Mouse (Mus musculus) layer of hippocampus, adult 8-10 months (tissue): Measurements from ENCODE around the gene Baz1b. TPM values are rescaled to one million over a fixed set of nuclear protein-coding genes. Genes with fewer than 3 reads are reported as not detected.
A peak's percentile ranks its signal among the peaks of the same experiment; 100 is the strongest.

Source experiments
- DNase-seq, 2 experiments: peaks; one replicate each; pipeline ENCODE4 v3.0.0; 2022; ENCODE audit warnings: low spot score in 2 of 2
- total RNA-seq, 4 experiments: library from RNA; stranded (reverse); gene quantifications; 2 replicates each; pipeline ENCODE4 v1.2.4; 2022

The Baz1b gene
- total RNA-seq, 4 experiments from 2014 or later, result 67.3 to 95.8 (median 83.4) TPM

DNA sequence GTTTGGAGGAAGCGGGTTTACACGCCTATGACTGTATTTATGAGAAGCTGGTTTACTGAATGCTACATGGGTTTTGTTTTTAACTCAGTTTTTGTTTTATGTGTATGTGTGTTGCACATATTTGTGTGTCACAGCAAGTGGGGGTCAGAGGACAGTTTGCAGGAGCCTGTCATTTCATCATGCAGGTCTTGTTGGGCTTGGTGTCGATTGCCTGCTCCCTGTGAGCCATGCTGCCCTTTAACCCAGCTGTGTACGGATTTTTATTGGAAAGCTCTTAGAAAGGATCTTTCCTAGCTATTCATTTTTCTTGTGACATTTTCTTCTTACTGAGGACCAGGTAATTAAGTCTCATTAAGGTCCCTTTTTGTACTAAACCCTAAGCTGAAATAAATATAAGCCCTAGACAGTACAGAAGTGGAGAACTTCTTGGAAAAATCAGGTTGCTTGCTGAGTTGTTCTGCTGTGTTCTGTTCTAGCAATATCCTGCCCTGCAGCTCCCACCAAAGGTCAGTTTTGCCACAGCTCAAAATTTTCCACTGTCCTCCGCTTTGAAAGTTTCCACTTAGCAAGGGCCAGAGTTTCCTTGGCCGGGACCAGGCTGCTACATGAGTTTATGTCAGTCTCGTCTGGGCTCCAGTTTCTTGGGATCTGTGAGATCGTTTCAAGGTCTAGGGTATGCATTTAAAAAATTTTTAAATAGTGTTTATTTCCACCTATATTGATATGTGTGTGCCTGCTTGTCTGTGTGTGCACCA, 46.3 kb downstream of the Baz1b start:
- no peak for DNase-seq

DNA sequence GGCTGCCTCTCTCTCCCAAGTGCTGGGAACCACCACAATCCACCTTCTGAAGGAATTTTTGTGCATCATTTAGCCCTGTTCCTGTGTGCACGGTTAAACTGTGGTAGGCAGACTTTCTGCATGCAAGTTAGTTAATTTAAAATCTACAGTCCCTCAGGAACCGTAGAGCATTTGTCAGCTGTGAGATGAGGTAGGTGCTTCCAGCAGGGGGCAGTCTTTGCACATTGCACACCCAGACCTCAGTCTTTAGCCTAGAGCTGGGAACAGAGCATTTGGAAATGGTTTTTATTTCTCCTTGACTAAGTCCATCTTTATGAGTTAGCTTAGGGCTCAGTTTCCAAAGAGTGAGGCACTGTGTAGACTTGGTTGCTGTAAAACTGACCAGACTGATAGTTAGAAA, 49.5 kb downstream of the Baz1b start:
- peak in 1 of 2 experiments; percentile 75 for DNase-seq

DNA sequence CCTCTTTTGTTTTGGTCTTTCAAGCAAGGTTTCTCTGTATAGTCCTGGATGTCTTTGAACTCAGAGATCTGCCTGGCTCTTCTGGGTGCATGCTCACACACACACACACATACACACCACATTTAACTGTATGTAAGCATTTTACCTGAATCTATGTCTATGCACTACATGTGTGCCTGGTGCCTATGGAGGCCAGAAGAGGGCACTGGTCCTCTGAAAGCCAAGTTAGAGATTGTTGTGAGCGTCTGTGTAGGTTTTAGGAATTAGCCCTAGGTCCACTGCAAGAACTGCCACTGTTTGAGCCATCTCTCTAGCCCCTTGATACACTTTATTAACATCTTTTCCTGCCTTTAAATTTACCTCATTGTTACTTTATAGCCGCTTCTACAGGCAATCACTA, 51.8 kb downstream of the Baz1b start:
- no peak for DNase-seq

DNA sequence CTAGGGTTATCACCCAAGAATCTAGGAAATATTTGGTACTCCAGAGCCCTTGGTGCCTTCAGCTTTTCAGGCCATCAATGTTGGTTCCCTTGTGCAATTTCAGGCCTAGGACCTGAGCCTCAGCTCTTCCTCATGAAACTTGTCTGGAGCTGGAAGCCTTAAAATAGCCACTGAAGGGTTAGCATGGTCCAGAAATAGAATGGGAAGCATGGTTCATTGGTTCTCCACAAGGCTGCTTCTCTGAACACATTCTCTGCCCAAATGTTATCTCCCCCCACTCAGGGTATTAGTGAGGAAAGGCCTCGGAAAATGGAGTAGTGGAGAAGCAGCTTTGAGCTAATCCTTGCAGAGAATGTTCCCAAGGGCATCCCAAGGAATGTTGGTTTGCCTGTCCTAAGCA, 54.4 kb downstream of the Baz1b start:
- DNase-seq, result no peak

DNA sequence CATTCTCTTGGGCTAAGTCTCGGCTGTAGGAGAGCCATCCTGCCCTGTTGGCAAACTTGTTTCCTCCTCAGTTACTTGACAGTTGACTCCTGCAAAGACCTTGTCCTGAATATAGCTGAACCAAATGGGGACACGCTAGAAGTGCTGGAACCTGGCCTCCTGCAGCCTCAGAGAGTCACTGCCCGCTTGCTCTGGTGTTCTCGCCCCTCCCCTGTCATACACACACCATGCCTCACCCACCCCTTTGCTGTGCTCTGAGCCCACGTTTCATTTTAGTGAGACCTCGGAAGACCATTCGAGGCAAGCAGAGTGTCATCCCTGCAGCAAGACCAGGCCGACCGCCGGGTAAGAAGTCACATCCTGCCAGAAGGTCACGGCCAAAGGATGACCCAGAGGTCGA, 55.1 kb downstream of the Baz1b start:
- no peak for DNase-seq

DNA sequence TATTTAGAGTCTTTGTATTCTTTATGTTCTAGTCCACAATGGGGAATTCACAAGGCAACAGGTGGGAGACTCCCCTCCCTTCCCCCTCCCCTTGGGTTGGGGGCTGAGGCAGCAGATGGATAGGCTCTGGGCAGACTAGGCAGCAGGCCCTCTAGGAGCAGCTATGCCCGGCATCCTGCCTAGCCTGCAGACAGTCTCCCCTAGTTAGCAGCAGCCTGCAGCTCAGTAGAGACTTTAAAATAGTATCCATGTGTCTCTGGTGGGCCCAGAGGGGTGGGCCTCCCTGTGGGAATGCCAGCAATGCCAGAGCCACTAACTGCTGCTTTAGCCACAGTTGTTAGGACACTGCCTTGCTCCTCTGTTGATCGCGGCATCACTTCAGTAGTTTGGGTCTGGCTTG, 55.5 kb downstream of the Baz1b start:
- DNase-seq, result no peak

DNA sequence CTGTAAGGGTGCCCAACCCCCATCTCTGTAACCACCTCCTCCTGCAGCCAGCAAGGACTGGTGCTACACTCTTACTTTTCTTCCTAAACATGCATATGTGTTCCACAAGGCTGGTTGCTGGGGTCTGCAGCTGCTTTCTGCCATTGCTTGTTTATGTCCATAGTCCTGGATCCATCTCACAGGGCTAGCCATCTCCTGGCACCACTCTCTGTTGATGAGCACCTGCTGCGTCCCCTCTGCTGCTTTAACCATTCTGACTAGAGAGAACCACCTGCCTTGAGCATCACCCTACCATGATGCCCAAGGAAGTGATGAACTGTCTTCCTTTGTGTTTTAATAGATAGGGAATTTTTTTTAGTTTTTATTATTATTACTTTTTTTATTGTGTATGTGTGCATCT, 56.1 kb downstream of the Baz1b start:
- no peak for DNase-seq

DNA sequence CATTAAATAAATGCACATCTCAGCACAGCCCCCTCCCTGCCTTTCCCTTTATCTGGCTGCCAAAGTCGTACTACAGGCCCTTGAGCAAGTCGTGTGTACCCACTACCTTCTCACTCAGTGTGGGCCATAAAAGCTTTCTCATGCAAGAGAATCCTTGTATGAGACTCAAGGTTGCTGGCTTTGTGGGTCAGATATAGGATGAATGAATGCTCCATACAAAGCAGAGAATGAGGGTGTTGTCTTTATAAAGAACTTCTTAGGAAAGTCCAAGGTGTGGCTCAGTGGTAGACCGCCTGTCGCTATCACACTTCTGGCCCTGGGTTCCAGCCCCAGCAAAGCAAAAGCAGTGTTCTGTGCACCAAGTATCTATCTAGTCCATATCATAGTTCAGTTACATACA, 59.5 kb downstream of the Baz1b start:
- no peak for DNase-seq

DNA sequence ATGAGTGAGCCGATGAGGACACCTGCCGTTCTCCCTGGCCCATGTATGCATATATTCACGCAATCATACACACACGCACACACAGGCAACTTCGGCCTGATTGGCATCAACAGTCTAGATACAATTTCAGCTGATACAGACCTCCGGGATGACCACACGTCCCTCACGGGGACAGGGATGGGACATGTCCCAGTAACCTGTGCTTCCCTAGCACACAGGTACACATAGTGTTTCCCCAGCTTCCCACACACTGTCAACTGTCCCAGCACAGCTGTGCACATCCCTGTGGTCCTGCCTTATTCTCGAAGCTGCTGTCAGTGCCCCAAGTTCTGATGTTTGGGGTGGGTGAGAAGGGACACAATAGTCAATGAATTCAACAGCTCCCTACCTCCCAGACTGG, 60.3 kb downstream of the Baz1b start:
- no peak for DNase-seq

DNA sequence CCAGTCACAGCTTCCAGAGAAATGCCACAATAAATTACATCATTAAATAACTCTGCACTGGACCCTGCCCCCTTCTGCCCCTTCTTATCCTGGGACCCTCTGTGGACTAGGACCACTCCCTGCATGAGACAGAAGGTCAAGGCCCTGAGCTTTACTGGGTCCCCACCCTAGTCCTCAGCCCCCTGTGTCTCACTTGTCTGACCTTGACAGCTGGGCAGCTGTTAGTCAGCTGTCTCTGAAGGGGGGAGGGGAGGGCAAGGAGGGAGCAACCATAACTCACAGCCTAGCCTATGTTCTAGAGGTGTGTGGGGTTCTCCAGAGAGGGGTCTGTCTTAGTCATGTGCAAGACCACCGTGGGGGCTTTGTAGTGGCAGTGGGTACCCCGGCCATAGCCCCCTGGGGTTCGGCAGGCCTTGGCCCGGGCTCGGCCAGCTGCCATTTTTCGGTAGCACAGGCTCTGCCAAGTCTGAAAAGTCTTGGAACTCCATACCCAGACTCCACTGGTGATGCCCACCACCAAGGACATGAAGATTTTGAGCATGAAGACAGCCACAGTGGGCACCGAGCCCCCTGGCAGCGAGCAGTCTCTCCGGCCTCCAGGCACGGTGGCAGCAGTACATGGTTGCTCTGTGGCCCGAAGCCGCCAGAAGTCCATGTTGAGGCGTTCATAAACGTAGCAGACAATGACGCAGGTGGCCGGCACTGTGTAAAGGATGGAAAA, 62.1 kb downstream of the Baz1b start:
- no peak for DNase-seq

DNA sequence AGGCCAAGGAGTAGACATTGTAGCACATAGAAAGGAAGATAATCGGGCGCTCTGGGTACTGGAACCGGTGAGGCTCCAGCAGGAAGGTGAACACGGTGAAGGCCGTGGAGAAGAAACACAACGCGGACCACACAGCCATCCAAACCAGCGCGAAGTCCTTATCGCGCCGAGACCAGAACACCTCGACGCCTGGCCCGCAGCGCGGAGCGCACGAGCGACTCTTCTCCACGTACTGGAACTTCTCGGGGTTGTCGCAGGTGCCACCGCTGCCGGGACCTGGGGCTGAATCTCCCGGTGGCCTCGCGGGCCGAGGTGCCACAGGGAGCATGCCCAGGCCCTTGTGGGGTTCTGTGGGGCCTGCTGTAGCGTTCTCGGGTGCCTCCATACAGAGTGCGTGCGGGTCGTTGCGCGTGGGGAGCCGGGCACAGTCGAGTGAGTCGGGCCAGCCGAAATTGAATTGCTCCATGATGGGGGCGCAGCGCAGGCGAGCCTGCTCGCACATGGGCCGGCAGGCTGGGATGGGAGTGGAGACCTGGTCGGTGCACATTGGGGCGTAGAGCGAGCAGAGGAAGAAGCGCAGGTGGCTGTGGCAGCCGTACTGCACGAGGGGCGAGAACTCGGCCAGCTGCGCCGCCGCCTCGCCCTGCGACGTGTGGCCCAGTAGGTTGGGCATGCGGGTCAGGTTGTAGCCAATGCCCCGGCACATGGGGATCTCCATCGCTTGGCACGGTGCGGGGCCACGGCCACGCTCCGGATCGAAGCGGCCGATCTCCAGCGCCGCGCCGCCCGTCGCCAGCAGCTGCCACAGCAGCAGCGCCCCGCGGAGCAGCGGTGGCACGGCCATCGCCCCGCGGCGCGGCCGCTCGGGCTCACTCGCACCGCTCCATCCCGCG, 63.4 kb downstream of the Baz1b start:
- no peak for DNase-seq

DNA sequence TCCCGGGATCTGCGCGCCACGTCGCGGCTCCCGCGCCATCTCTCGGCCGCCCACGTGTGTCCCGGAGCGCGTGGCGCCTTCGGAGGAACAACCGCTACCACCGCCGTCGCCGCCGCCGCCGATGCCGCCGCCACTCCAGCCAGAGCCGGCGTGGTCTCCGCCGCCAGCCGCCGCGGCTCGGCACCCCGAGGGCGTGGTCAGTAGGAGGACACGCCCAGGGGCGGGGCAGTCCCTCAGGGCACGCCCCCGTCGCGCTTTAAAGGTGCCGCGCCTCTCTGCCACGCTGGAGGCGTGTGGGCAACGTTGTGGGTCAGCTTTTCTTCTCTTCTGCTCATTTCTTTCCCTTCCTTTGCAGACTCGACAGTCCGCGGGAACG, 64.0 kb downstream of the Baz1b start, which contains the start of gene Fzd9:
Fzd9 (minus strand) TSS at position 152 of the 376 bp plus-strand sequence.
- peak; percentile 47 to 75 for DNase-seq

DNA sequence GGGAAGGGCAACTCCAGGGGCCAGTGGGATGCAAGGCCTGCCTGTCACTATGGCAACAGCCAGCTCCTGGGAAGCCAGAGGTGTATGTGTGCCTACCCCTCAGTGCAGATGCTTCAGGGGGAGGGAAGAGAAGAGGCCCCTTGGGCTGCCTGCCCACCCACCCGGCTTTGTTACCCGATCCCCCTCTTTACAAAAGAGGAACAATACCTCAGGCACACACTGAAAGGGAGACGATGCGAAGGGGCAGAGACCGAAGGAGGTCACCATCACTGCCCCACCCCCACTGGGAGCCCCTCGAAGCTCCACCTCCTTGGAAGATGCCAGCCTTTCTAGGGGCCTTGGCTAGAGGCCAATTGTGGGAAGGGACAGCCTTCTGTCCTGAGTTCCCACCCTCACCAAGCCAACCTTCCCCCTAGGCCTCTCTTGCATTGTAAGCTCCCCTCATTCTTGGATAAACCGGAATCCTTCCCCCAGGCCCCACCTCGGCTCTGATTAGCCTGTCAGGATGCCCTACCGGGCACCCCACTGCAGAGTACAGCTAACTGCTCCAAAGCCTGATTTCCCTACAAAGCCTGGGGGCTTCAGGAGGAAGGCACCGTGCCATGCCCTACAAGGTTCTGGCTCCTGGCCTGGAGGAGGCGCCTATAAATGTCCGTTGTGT, 66.8 kb downstream of the Baz1b start:
- DNase-seq, result no peak

DNA sequence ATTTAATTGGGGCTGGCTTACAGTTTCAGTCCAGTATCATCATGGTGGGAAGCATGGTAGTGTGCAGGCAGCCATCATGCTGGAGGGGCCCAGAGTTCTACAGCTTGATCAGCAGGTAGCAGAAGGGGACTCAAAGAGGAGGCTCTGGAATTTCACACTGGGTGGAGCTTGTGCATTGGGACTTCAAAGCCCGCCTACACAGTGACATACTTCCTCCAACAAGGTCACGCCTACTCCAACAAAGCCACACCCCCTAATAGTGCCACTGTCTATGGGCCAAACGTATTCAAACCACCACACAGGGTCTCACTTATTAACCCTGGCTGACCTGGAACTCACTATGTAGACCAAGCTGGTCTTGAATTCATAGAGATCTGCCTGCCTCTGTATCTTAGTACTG, 69.1 kb downstream of the Baz1b start:
- no peak for DNase-seq

DNA sequence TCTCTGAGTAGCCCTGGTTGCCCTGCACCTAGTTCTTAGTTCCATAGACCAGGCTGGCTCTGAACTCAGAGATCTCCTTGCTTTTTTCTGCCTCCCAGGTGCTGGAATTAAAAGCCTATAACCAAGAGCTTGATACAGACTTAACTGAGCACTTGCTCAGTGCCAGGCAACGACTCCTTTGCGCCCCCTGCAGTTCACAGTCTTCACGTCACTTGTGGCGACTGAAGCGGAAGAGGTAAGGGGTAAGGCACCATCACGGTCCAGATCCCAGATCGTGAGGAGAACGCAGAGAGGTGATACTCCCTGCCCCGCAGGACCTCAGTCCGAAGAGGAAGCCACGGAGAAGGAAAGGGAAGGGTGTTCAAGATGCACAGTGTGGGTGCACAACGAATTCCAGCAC, 70.5 kb downstream of the Baz1b start:
- DNase-seq, result no peak

DNA sequence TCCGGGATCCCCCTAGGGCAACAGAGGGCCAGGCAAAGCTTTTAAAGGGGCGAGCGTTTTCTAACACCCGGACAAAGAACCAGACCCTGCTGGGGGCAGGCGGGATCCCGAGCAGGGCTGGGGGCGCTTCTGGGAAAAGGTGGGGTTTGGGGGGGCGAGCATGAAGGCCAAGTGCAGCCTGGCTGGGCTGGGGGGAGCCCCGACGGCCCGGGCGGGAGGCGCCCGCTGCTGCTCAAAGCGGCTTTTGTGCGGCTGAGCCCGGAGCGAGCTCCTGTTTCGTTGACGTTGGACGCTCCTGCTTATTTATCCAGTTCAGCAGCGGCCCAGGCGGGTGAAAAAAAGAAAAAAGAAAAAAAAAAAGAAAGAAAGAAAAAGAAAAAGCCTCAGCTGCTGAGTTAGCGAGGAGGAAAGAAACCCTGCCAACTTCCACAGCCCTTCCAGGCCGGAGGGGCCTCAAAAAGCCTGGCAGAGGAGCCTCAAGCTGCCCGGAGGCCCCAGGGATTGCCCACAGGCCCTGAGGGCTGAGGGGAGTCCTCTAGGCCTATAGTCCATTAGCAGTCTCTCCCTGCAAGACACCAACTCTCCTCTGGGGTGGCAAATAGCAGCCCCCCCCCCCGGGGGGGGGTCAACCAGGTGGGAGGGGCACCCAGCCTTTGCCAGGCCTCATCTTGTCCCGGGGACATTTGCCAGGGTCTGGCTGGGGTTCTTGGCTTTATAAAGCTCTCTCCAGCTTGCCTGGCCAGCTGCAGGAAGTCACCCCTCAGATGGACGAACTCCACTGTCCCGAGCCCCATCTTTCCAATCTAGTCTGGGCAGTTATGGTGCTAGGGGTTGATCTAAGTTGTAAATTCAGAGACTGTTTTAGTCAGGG, 71.5 kb downstream of the Baz1b start:
- no peak for DNase-seq

DNA sequence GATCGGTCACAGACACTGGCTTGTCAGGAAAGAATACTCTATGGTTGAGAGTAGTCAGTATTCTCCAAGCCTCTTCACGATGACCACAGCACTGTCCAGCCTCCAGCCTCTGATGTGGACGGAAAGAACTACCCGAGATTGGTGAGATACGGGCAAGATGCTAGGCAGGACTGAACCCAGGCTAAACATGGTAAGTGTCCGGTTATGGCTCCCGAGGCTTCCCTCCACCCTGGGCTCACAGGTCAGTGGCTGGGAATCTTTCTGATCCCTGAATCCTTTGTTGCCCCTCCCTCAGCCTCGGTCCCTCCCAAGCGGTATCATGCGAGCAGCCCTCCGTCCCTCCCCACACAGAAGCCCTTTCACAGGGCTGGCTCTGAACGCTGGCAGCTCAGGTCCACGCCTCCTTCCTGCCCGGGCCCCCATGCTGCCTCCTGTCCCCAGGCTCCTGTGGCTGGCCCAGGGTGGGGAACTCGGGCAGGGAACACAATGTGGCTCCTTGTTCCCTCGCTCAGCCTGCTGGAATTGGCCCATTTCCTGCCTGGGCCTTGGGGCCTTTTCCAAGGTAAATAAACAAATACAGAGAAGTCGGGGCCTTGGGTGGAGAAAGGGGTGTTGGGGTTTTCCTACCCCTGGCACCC, 76.9 kb downstream of the Baz1b start:
- peak; percentile 50 to 71 for DNase-seq

DNA sequence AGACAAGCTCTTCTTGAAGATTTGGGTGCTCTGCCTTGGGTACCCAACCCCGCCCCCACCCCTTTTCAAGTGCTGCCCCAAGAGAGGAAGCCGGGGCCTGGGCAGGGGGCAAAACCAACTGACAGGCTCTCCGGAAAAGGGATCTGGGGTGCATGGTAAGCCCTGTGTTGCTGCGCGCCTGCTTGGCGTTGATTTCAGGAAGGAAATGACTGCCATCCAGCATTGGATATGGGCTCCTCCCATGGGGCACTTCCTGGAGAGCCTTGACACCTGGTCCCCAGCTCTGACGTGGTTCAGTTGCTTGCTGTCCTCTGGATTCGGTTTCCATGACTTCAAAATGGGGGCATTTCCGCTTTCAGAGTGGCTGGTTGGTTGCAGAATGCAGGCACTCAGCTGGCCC, 77.5 kb downstream of the Baz1b start:
- no peak for DNase-seq

DNA sequence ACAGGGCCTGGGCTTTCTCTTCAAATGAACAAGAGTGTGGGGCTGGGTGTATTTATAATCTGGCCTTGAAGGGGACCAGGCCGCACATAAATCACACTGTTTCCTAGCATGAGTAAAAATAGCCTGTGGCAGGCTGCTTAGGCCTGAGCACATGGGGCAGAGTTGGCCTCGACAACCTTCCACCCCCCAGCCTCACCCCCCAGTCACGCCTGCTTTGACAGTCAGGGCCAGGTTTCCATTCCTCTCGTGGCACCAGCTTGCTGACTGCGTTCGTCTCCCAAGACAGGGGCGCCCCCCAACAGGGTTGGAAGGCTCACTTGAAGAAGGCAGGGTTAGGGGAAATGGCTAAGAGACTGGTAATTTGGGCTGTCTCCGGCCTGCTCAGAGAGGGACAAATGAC, 82.4 kb downstream of the Baz1b start:
- no peak for DNase-seq

DNA sequence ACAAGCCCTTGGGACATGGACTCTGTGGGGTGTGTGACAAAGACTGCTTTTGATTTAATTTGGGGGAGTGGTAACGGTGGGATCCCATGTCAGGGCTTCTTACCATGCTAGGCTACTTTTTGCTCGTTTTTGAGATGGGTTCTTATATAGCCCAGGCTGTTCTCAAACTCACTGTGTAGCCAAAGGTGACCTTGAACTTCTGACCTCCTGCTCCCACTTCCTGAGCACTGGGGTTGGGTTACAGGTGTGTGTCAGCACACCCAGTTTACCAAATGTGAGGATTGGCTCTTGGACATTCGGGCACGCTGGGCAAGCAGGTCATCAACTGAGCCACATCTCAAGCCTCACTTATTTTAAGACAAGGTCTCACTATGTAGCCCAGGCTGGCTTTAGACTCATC, 83.3 kb downstream of the Baz1b start:
- no peak for DNase-seq
